Mouse (Mus musculus) thymus, postnatal 10 days (tissue): ENCODE measurements around the gene Impg1.

Experiments
- DNase-seq, 2 experiments: peaks; one replicate each; pipeline ENCODE4 v3.0.0; 2021; ENCODE audit warnings: low spot score in 2 of 2

Impg1 gene

GRCm38 (mm10) chr9:80282426-80282825, 182.9 kb downstream of the Impg1 start:
- no peak for DNase-seq

GRCm38 (mm10) chr9:80280724-80281123, 184.6 kb downstream of the Impg1 start:
- no peak for DNase-seq

GRCm38 (mm10) chr9:80277770-80278169, 187.5 kb downstream of the Impg1 start:
- DNase-seq, result no peak

- no peak for DNase-seq
Measured at GRCm38 (mm10) chr9:80277157-80277556, 188.1 kb downstream of the Impg1 start.

- no peak for DNase-seq
Measured at GRCm38 (mm10) chr9:80275772-80276134, 189.5 kb downstream of the Impg1 start.

GRCm38 (mm10) chr9:80275053-80275771, 190.1 kb downstream of the Impg1 start:
- DNase-seq, result no peak

- DNase-seq, result no peak
Measured at GRCm38 (mm10) chr9:80272951-80273350, 192.3 kb downstream of the Impg1 start.

- no peak for DNase-seq
Measured at GRCm38 (mm10) chr9:80269596-80269995, 195.7 kb downstream of the Impg1 start.

GRCm38 (mm10) chr9:80266507-80266906, 198.8 kb downstream of the Impg1 start:
- peak; percentile 45 to 60 for DNase-seq

GRCm38 (mm10) chr9:80266086-80266485, 199.2 kb downstream of the Impg1 start:
- peak; percentile 11 to 26 for DNase-seq
